Mouse (Mus musculus) brain, adult 2 months (tissue): ENCODE results near the gene Ppp1r12a.

Experiments used
- DNase-seq: peaks from one replicate; pipeline ENCODE4 v3.0.0; 2011; ENCODE audit warnings: low read depth, low spot score

The Ppp1r12a gene

GRCm38 (mm10) chr10:108162297-108163020 lies 466 bp downstream of the Ppp1r12a start:
- DNase-seq: no peak

GRCm38 (mm10) chr10:108163021-108163410 lies 1.0 kb downstream of the Ppp1r12a start:
- no peak for DNase-seq

DNA sequence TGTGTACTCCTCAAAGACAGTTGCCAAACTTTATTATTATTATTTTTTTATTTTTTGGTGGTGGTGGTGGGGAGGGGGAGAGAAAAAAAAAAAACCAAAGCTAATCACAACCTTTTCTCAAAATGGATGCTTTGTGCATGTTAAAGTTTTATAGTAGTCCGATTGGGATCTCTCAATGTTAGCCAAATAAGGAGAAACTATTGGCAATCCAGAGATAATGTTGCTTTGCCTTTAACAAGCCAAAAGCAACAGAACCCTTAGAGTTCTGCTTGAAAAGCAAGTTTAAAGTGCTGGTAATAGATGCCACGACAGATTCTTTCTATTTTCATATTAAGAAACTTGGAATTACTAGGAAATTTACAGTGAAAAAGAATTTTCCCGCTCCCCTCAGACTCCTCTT lies 1.5 kb downstream of the Ppp1r12a start:
- DNase-seq: no peak

DNA sequence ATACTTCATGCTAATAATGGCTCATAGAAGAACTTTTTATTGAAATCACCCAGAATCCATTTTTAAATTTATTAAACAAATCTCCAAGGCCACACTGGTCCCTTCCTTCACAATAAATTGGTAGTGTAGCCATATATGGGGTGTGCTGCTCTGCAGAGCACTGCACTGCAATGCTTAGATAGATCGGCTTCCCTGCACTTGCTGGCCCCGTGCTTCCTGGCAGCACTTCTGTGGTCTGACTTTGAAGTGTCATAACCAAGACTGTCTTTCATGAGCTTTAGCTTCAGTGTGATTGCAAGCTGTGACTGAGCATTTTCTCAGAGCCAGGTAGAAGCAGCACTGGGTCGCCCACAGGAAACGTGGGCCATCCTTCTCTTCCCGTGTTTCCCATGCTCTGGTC lies 5.8 kb downstream of the Ppp1r12a start:
- peak; percentile 48 for DNase-seq

- DNase-seq: no peak
Measured at GRCm38 (mm10) chr10:108170818-108171217, 8.8 kb downstream of the Ppp1r12a start.

- DNase-seq: no peak
Measured at GRCm38 (mm10) chr10:108171637-108172036, 9.6 kb downstream of the Ppp1r12a start.

DNA sequence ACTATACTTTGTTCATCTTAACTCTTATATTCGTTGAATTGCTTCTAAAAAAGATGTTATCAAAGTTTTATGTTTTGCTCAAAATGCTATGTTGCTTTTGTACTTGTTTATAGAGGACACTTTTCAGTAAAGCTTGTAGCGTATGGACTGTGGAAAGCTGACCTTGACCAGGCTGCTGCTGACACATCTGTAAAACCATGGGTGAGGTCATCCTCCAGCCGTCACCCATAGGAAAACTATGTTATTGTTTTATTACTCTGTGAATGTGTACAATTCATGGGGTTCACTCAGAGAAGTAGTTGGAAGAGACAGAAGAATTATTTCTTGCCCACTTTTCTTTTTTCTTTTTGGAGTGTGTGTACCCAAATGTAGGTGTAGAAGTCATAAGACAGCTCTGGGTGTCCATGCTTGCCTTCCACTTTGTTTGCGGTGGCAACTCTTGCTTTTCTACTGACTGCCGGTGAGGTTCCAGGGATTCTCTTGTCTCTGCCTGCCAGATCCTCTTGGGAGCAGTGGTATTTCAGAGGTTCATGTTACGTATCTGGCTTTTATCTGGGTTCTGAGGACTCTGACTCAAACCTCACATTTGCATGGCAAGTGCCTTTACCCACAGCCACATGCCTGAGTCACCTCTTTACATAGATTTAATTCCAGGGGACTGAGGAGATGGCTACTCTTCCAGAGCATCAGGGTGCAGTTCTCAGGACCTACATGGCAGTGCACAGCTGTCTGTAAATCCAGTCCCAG lies 11.0 kb downstream of the Ppp1r12a start:
- peak; percentile 41 for DNase-seq

DNA sequence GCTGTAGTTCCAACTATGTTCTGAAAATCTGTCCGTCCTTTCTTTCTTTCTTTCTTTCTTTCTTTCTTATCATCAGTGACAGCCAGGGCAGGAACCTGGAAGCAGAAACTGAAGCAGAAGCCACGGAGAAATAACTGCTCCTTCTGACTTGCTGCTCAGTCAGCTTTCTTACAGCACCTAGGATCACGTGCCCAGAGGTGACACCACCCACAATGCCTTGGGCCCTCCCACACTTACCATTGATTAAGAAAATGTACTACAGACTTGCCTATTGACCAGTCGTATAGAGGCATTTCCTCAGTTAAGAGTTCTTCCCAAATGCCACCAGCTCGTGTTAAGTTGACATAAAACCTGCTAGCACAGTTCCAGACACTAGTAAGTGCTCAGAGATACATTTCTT lies 12.1 kb downstream of the Ppp1r12a start:
- no peak for DNase-seq

GRCm38 (mm10) chr10:108175885-108176284 lies 13.9 kb downstream of the Ppp1r12a start:
- no peak for DNase-seq

DNA sequence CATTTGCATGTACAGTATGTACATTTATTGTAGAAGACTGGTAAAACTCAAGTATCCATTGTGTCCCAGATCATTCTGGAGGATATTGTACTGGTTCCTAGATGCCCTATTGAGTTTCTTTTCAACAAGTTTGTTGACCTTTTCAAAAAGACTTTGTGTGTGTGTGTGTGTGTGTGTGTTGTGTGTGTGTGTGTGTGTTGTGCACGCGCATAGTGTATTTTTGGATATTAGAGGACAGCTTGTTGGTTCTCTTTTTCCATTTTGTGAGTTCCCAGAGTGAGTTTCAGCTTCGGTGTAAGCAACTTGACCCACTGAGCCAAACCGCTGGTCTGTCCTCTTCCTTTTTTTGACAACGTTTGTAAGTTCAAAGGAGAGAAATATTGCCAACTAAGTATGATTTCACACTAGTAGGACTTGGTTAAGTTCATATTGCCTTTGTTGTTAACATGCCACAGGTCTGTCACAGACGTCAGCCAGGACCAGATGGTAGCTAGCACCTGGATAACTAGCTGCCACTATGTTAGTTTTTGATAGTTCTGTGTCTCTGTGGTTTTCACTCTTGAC lies 16.4 kb downstream of the Ppp1r12a start:
- no peak for DNase-seq

- DNase-seq: no peak
Measured at GRCm38 (mm10) chr10:108179404-108179803, 17.4 kb downstream of the Ppp1r12a start.

- DNase-seq: no peak
Measured at GRCm38 (mm10) chr10:108180313-108180712, 18.3 kb downstream of the Ppp1r12a start.

- DNase-seq: no peak
Measured at GRCm38 (mm10) chr10:108181893-108182292, 19.9 kb downstream of the Ppp1r12a start.

- no peak for DNase-seq
Measured at GRCm38 (mm10) chr10:108182386-108182785, 20.4 kb downstream of the Ppp1r12a start.

- DNase-seq: no peak
Measured at GRCm38 (mm10) chr10:108184763-108185162, 22.8 kb downstream of the Ppp1r12a start.

DNA sequence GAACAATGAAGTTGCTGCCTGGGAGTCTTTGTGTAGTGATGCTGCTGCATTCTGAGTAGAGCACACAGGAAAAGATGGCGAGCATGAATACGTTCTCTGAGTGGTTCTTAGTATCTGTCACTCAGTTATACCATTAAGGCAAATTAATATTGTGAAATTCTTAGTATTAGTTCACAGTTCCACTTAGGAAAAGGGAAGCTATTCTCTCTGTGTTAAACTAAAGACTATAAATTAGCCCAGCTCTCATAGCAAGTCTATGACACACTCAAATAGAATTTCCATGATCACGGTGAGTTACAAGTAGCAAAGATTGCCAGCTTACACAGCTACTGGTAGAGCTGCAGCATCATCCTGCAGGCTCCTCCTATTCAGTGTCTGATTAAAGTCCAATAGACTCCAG lies 23.3 kb downstream of the Ppp1r12a start:
- no peak for DNase-seq

DNA sequence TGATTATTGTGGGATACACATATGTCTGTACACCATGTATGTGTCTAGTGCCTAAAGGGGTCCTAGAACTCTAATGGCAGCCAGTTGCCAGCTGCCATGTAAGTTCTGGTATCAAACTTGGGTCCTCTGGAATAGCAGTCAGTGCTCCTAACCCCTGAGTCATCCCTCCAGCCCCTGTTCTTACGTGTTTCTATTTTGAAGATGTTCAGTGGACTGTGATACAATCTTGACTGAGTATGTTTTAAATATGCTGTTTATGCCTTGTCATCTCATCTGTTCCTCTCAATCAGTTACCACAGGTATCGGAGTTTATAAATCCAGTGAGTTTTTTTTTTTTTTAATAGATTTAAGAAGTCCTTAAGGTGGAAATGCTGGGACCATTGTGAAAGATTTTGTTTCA lies 27.3 kb downstream of the Ppp1r12a start:
- DNase-seq: no peak

- no peak for DNase-seq
Measured at GRCm38 (mm10) chr10:108189986-108190385, 28.0 kb downstream of the Ppp1r12a start.

DNA sequence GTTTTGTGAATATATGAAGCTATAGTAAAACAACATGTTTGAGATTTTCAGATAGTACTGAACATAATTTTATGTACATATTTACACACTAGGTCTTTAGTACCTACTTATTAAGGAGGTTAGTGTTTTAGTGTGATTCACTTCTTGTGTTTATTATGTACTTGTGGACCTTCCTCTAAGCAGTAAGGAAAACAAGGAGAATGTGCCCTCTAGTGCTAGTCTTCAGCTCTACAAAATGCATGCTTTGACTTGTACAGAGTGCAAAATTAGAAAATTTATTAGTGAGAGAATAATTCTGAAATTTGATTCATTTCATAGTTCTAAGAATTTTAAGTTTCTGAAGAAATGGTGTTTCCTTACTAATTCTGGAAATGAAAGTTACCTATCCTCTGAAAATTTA lies 28.6 kb downstream of the Ppp1r12a start:
- peak; percentile 66 for DNase-seq

DNA sequence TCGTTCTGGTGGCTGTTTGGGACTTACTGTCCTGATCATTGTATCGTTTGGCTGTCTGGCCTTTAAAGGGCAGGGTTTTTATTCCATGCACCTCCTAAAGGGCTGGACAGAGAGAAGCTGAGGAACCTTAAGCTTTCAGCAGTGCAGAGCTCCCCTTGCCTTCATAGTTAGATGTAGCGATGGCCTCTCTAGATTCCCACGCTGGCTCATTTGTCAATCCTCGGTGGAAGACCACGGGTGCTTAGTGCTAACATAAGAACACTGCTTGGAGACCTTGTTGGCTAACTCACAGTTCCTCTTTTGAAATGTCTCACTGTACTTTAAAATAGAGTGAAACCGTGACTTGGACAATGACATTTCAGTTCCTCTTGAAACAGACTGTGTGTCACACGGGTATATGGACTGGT lies 29.4 kb downstream of the Ppp1r12a start:
- peak; percentile 52 for DNase-seq

- no peak for DNase-seq
Measured at GRCm38 (mm10) chr10:108192306-108192705, 30.3 kb downstream of the Ppp1r12a start.

GRCm38 (mm10) chr10:108196124-108196523 lies 34.1 kb downstream of the Ppp1r12a start:
- DNase-seq: no peak

GRCm38 (mm10) chr10:108197498-108197897 lies 35.5 kb downstream of the Ppp1r12a start:
- no peak for DNase-seq
